Mouse (Mus musculus): Measurements from ENCODE around the gene Rras2.

Gene Rras2

DNA sequence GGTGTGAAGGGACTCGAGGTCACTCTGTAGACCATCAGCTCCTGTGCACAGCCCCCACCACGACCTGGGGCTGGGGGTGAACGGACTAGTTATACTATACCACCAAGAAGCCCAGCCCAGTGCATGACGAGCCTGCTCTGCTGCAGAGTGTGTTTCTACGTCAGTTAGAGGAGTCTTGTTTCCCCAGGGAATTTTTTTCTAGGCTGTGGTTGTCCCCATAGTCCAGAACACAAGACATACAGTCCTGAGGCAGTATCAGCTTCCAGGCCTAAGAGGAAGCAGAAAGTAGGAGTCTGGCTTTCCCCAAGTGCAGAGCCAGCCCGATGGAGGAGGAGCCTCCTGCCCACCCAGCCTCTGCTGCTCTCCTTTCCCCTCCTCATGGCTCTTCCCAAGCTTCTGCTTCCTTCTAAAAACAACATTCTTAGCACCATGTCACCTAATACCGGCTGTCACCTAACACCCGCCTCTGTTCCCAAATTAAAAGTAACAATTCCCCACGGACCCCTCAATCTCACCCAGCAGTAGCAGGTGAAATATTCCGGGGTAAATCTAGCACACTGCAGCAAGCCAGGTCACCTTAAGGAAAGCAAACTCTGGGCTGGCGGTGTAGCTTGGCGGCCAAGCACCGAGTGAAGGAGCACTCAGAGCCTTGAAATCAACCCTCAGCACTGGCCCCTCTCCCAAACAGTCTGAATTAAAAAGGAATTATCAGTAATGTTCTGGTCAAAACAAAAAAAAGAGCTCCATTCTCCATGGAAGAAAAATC lies 45.5 kb downstream of the Rras2 start:
- Histone ChIP-seq H3K36me3 (ENCODE audit: control insufficient read depth, insufficient read depth, low read length, poor library complexity, severe bottlenecking) (no peaks in the 10 kb centered on the region), H3K27me3 (ENCODE audit: control insufficient read depth, insufficient read depth, low read length, poor library complexity, severe bottlenecking) (no peaks in the 10 kb centered on the region)
- peak; percentile 29 for DNase-seq (ENCODE audit: low read depth, low spot score)

DNA sequence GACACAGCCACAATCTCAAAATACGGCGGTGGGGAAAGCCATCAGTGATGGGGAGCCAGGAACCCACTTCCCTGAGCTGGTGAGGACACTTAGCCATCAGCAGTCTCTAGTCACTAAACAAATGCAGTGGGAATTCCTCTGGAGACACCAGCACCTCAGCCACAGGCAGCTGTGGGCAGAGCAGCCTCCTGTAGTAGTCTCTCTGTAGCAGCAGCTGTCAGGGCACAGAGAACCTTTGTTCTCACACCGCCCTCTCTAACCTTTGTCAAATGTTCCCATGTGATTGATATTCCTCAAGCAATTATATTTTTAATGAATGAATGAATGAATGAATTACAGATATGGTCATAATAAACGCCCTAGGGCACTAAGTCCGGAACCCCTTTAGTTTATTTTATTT lies 46.2 kb downstream of the Rras2 start:
- DNase-seq (ENCODE audit: low read depth, low spot score), result no peak
- H3K36me3 ChIP-seq (ENCODE audit: control insufficient read depth, insufficient read depth, low read length, poor library complexity, severe bottlenecking), result no peaks in the 10 kb centered on the region
- H3K27me3 ChIP-seq (ENCODE audit: control insufficient read depth, insufficient read depth, low read length, poor library complexity, severe bottlenecking), result no peaks in the 10 kb centered on the region

DNA sequence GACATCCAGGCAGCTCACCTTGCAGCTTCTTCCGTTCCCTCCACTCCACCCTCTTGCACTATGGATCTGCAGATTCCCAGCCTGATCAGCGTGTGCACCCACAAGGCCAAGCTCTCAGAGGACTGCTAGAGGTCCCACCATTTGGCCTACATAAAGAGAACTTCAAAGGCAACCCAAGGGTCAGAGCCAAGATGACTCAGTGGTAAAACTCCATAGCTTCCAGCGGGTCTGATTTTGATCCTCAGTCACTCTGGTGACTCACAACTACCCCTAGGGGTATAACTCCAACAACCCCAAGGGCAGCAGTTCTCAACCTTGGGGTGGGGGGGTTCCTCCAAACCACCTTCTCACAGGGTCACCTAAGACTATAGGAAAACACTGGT lies 47.1 kb downstream of the Rras2 start:
- no peaks in the 10 kb centered on the region for H3K36me3 ChIP-seq (ENCODE audit: control insufficient read depth, insufficient read depth, low read length, poor library complexity, severe bottlenecking)
- DNase-seq (ENCODE audit: low read depth, low spot score), result no peak
- no peaks in the 10 kb centered on the region for H3K27me3 ChIP-seq (ENCODE audit: control insufficient read depth, insufficient read depth, low read length, poor library complexity, severe bottlenecking)

DNA sequence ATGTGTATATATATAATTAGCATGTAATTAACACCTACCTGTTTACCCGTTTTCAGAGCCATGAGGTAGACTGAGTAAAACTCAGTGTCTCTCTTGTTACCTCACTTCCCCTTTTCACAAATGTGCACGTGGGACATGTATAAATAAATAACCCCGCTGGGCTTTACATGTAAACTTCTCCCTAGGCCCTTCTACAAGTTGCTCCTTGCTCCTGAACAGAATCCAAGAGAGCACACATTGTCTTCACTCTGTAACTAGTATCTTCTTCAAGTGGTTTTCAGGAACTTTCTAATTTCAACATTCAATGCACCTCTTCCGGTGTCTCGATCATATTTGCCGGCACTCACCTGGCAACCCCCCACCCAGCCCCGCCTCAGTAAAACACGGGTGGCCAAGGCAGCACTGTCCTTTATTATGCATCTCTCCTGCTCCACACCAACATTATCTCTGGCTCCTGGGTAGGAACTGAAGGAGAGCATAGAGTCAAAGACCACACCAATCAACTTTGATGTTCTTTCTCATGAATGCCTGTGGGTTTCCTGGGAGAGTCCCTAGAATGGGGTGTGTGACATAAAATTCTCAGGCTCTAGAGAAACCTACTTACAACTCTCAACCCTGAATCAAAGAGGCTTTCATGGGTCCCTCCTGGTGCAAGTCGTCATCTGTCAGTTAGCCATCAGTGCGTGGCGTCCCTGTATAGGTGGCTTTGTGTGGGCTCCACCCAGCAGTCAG lies 47.7 kb downstream of the Rras2 start:
- Histone ChIP-seq H3K36me3 (ENCODE audit: control insufficient read depth, insufficient read depth, low read length, poor library complexity, severe bottlenecking) (no peaks in the 10 kb centered on the region), H3K27me3 (ENCODE audit: control insufficient read depth, insufficient read depth, low read length, poor library complexity, severe bottlenecking) (no peaks in the 10 kb centered on the region)
- peak; percentile 67 for DNase-seq (ENCODE audit: low read depth, low spot score)

DNA sequence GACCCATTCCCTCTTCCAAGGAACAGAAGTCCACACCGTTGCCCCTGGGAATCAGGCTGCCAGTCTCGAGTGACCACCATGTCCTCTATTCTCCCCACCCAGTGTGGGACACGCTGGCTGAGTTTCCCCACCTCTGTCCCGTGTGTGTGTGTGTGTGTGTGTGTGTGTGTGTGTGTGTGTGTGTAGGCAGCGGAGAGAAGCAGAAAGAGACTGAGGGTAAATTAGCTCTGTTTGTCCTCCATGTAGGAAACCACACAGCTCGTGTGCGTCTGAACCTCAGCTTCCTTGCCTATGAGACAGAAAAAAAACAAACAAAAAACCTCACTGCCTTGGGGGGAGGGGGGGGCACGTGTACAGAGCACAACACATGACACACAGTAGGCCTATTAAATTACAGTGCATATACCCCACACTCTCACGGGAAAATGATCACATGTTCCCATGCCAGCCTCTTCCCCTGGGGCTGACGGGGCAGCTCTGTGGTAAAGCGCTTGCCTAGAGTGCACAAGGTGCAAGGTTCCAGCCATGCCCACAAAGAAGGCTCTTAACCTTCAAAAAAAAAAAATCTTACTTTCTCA lies 48.5 kb downstream of the Rras2 start:
- DNase-seq (ENCODE audit: low read depth, low spot score), result peak; percentile 90

DNA sequence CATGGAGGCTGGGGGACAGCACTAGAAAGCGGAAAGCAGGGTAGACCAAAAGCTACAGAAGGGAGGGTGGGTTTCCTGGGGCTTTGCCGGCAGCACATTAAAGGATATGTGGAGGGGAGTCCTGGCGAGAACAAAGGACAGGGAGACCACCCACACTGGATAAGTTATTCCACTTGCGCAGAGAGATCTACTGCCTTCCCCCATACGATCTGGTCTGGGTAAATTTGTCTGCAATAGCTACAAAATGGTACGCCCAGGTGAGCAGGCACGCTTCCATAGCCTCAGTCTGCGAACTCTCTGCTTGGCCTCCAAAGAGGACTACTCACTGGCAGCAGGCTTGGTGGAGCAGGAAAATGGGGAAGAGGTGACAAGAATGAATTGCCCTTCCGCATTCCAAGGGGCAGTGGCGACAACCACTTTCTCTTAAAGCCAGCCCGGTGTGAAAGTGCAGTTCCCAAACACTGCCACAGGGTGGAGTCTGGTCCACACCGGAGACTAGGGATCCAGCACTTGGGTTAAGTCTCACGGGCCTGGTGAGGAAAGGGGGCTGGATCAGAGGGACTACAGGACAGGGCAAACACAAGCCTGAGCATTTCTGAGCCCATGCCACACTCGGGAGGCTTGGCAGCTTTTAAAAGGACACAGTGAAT lies 50.9 kb downstream of the Rras2 start:
- no peaks in the 10 kb centered on the region for H3K27me3 ChIP-seq (ENCODE audit: control insufficient read depth, insufficient read depth, low read length, poor library complexity, severe bottlenecking)
- no peaks in the 10 kb centered on the region for H3K36me3 ChIP-seq (ENCODE audit: control insufficient read depth, insufficient read depth, low read length, poor library complexity, severe bottlenecking)
- DNase-seq (ENCODE audit: low read depth, low spot score), result peak; percentile 90

More for the DNA sequence above, 48.5 kb downstream of the Rras2 start:
- no peaks in the 10 kb centered on the region for H3K36me3 ChIP-seq (ENCODE audit: control insufficient read depth, insufficient read depth, low read length, poor library complexity, severe bottlenecking)
- no peaks in the 10 kb centered on the region for H3K27me3 ChIP-seq (ENCODE audit: control insufficient read depth, insufficient read depth, low read length, poor library complexity, severe bottlenecking)

DNA sequence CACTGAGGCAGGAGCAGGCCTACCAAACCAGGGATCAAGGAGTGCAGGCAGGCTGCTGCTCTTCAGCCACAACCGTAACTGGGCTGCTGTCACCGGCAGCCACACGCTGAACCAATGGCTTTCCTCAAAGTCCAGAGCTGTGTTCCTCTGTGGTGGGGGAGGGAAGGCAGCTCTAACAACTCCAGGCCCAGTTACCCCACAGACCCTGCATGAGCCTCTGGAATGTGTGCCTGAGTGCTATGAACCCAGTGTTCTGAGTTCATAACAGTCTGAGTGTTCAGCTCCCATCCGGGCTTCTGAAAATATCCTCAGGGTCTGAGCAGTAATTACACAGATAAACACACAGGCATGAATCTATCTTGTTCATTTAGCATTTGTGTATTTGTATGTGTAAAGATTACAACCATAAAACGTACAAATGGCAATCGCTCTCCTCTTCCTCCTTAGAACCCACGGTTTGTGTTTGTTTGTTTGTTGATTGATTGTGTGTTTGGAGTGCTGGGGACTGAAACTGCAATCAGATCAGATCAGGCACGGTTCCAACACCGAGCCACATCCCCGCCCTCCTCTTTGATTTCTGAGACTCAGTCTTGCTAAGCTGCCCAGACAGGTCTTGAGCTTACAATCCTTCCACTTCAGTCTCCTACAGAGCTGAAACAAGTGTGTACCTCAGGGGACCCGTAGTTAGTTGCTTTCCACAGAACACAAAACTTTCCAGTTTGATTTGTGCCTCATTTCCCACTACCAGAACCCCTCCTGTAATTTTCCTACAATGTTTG lies 52.0 kb downstream of the Rras2 start:
- no peak for DNase-seq (ENCODE audit: low read depth, low spot score)
- H3K27me3 ChIP-seq (ENCODE audit: control insufficient read depth, insufficient read depth, low read length, poor library complexity, severe bottlenecking), result no peaks in the 10 kb centered on the region
- no peaks in the 10 kb centered on the region for H3K36me3 ChIP-seq (ENCODE audit: control insufficient read depth, insufficient read depth, low read length, poor library complexity, severe bottlenecking)

DNA sequence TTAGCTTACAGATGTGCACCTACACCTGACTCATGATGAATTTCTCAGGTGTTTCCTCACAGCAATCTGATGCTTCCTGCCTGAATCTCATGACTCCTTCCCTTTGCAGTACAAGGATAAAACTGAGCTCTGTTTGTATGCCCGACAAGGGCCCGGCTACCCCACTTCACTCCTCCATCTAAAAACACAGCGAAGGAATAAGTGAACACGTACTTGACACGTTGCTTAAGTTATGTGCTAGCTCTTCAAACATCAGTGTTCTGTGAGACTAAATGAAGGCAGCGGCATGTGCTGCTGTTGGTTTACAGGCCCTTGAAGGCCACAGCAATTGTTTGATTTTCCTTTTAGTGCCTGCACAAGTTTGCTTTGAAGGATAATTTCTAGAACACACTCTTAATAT lies 53.6 kb downstream of the Rras2 start:
- no peaks in the 10 kb centered on the region for H3K27me3 ChIP-seq (ENCODE audit: control insufficient read depth, insufficient read depth, low read length, poor library complexity, severe bottlenecking)
- H3K36me3 ChIP-seq (ENCODE audit: control insufficient read depth, insufficient read depth, low read length, poor library complexity, severe bottlenecking), result no peaks in the 10 kb centered on the region; the same call in 1 of the 2 replicates
- no peak for DNase-seq (ENCODE audit: low read depth, low spot score)

DNA sequence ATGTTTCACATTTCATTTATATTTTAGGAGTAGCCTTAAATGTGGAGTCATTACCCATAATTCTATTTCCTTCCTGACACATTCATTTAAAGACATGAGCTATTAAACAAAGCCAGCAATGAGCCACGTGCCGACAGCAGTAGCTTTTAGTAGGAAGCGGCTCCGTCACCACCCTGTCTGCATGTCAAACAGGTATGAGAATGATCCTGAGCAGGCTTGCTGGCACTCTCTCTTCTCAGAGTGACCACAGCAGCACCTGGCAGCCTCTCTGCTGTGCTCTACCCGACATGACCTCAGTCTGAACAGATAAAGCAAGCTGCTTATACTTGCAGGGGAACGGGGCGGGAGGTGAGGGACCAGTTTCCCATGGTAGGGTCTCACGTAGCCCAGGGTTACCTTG lies 54.0 kb downstream of the Rras2 start:
- no peaks in the 10 kb centered on the region; the same call in 1 of the 2 replicates for H3K36me3 ChIP-seq (ENCODE audit: control insufficient read depth, insufficient read depth, low read length, poor library complexity, severe bottlenecking)
- DNase-seq (ENCODE audit: low read depth, low spot score), result no peak
- H3K27me3 ChIP-seq (ENCODE audit: control insufficient read depth, insufficient read depth, low read length, poor library complexity, severe bottlenecking), result no peaks in the 10 kb centered on the region

DNA sequence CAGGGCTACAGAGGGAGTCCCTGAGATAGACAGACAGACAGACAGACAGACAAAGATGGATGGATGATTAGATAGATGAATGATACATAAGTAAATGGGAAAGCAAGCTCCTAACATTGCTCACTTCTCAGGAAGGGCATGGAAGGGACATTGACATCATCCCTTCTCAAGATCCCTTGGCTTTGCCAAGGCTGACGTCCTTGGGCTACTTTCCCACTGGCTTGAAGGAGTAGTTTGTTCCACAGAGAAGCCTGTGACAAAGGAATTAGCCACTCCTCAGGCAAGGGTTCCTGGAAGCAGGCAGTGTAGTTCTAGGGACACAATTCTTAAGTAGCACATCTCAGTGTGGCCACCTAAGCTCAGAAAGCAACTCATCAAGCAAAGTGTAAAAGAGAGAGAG lies 55.1 kb downstream of the Rras2 start:
- Histone ChIP-seq H3K27me3 (ENCODE audit: control insufficient read depth, insufficient read depth, low read length, poor library complexity, severe bottlenecking) (no peaks in the 10 kb centered on the region), H3K36me3 (ENCODE audit: control insufficient read depth, insufficient read depth, low read length, poor library complexity, severe bottlenecking) (peaks cover 1% of the 10 kb centered on the region; the same call in 1 of the 2 replicates)
- DNase-seq (ENCODE audit: low read depth, low spot score), result no peak

DNA sequence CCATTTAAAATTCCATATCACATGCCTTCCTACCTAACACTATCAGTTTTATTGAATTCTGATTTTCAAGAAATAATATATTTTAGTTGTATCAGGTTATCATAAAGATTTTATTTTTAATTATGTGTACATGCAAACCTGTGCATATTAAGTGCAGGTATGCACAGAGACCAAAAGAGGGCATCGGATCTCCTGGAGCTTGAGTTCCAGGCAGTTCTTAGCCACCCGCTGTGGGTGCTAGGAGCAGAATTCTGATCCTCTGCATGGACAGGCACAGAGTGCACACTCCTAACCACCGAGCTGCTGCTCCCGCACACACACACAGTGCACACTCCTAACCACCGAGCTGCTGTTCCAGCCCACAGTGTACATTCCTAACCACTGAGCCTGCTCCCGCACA lies 57.1 kb downstream of the Rras2 start:
- no peaks in the 10 kb centered on the region for H3K27me3 ChIP-seq (ENCODE audit: control insufficient read depth, insufficient read depth, low read length, poor library complexity, severe bottlenecking)
- peaks cover 5% of the 10 kb centered on the region; the same call in 1 of the 2 replicates for H3K36me3 ChIP-seq (ENCODE audit: control insufficient read depth, insufficient read depth, low read length, poor library complexity, severe bottlenecking)
- no peak for DNase-seq (ENCODE audit: low read depth, low spot score)

DNA sequence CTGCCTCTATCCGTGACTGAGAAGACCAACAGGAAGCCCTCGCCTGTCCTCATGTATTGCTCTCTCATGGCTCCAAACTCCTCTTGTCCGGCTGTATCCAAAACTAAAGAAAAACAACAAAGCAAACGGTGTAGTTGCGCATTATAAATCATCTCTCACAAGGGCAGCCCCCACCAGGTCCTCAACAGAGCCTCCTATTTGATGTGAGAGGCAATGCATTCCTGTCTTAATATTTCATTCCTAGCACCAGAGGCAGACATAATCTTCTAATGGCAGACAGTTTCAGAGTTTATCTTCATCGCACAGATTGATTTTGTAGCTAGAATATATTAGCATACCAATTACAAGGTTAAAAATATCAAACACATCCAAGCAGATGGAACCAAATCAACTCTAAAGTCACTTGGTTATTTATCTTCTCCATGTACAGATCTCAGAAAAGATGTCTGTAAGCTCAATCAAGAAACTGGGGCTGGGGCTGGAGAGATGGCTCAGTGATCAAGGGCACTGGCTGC lies 58.6 kb downstream of the Rras2 start:
- H3K36me3 ChIP-seq (ENCODE audit: control insufficient read depth, insufficient read depth, low read length, poor library complexity, severe bottlenecking), result peaks cover 8% of the 10 kb centered on the region; the same call in 1 of the 2 replicates
- no peak for DNase-seq (ENCODE audit: low read depth, low spot score)
- no peaks in the 10 kb centered on the region for H3K27me3 ChIP-seq (ENCODE audit: control insufficient read depth, insufficient read depth, low read length, poor library complexity, severe bottlenecking)

DNA sequence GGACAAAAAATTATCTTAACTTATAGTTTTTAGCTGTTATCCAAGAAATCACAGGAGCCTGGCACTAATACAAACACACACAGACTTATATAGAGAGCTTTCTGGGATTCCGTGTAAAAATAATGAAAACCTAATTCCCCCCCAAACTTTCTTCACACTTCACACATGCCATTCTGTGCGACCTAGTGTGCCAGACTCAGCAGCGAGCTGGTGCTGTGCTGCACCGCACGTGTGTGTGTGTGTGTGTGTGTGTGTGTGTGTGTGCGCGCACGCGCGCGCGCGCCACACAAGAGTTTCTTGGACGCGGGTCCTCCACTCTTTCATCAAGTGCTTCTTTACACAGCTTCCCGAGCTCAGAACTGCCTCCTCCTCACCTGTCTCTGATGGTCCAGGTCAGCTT lies 59.4 kb downstream of the Rras2 start:
- no peak for DNase-seq (ENCODE audit: low read depth, low spot score)
- Histone ChIP-seq H3K36me3 (ENCODE audit: control insufficient read depth, insufficient read depth, low read length, poor library complexity, severe bottlenecking) (peaks cover 8% of the 10 kb centered on the region; the same call in 1 of the 2 replicates), H3K27me3 (ENCODE audit: control insufficient read depth, insufficient read depth, low read length, poor library complexity, severe bottlenecking) (no peaks in the 10 kb centered on the region)

DNA sequence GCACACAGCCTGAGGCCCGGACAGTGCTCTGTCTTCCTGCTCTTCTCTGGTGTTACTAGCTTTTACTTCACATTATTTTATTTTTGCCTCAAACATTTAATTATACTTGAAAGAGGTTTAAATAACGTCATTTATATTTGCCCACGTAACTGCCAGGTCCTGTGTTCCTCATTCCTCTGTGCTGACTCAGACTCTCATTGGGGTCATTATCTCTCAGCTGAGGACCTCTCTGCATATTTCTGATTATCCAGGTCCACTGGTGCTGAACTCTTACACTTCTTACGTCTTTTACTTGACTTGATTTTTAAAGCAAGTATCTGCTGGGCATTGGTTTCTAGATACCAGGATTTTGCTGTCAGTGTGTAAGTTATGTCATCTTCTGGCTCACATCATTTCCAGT lies 63.9 kb downstream of the Rras2 start:
- DNase-seq (ENCODE audit: low read depth, low spot score), result no peak
- Histone ChIP-seq H3K36me3 (ENCODE audit: control insufficient read depth, insufficient read depth, low read length, poor library complexity, severe bottlenecking) (peaks cover 15% of the 10 kb centered on the region; the same call in 1 of the 2 replicates), H3K27me3 (ENCODE audit: control insufficient read depth, insufficient read depth, low read length, poor library complexity, severe bottlenecking) (no peaks in the 10 kb centered on the region)
